Mouse (Mus musculus): ENCODE results near the gene Olfr958.

DNA sequence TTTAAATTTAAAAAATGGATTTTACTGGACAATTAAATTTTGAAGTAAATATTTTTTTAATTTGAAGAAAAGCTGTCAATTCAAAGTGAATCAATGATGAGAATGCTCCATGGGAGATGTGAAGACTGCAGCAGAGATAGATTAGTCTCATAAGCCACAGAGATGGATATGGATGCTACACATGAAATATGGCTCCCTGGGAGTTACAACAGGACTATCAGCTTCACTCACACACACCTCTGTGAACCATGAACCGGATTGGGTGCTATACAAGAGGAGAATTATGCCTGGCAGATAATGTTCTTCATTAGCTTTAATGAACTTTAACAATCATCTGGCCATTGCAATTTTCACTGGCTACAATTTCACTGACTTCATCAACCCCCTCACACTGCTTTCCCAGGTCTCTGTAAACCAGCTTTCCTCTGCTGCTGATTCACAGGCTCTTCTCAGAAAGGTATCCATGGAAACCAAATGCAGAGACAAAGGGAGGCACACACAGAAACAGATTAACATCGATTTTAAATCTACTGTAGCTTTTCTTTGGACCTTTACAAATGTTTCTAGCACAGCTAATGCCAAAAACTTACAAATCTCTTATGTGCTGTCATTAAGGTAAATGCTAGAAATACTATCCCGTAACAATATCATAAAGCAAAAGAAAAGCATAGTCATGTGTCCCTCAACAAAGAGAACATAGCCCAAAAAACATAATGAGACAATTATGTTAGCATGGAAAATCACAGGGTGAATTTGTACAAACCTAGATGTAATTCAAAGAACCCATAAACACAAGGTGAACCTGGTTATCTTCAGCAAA is 3.9 kb upstream of the Olfr958 start:
- no peak for TF ChIP-seq CTCF (IDR thresholded peaks at IDR 0.05; ENCODE audit: low read depth, low read length)
- no peak for TF ChIP-seq GATA1 (IDR thresholded peaks at IDR 0.05; ENCODE audit: borderline replicate concordance, low read length)
- TF ChIP-seq GATA2 (IDR thresholded peaks at IDR 0.05; ENCODE audit: borderline replicate concordance, low read depth, low read length) = no peak
- no peak for TF ChIP-seq TAL1 (conservative IDR thresholded peaks at IDR 0.05; ENCODE audit: low read depth, low read length)
- TF ChIP-seq POLR2AphosphoS5 (IDR thresholded peaks at IDR 0.05; ENCODE audit: insufficient replicate concordance, low read depth, low read length) = no peak
